Mouse (Mus musculus) duodenum, adult 2 months (tissue): ENCODE data around the gene 2200002D01Rik. TPM values are rescaled to one million over a fixed set of nuclear protein-coding genes. Genes with fewer than 3 reads are reported as not detected.

Source experiments
- polyA plus RNA-seq: library from polyadenylated mRNA; depleted of rRNA; stranded (reverse); fragments of >200 nt; gene quantifications from 2 replicates; pipeline ENCODE4 v1.2.3, GENCODE M21; 2012; ENCODE audit warnings: low replicate concordance; rRNA removed

2200002D01Rik gene
- polyA plus RNA-seq, result 437 and 814 TPM in 2 replicates

DNA sequence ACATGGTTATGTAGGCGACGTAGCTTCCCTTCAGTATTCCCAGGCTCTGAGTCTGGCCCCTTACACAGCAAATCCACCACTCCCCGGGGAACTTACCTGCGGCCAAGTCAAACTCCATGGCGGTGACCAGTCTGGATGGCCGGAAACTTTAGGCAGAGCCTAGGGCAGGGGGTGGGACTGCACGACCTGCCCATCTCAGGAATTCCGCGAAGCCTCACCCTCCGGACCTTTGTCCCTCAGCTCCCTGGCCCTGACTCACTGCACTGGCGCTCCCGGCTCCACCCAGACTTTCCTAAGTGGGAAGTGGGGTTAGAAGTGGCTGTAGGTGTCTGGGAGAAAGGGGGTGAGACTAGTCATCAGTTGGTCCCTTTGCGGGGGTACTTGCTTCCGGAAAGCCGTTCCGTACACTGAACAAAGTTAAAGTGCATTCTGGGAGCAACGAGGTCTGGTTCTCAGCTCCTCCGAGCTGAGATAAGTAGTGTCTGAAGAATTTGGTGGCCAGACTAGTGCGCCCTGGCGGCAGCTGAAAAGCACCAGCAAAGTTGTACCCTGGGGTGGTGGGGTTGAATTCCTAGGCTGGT is at the start of gene 2200002D01Rik:
Gene 2200002D01Rik (minus strand): TSS at position 206 of the 581 bp plus-strand sequence.

DNA sequence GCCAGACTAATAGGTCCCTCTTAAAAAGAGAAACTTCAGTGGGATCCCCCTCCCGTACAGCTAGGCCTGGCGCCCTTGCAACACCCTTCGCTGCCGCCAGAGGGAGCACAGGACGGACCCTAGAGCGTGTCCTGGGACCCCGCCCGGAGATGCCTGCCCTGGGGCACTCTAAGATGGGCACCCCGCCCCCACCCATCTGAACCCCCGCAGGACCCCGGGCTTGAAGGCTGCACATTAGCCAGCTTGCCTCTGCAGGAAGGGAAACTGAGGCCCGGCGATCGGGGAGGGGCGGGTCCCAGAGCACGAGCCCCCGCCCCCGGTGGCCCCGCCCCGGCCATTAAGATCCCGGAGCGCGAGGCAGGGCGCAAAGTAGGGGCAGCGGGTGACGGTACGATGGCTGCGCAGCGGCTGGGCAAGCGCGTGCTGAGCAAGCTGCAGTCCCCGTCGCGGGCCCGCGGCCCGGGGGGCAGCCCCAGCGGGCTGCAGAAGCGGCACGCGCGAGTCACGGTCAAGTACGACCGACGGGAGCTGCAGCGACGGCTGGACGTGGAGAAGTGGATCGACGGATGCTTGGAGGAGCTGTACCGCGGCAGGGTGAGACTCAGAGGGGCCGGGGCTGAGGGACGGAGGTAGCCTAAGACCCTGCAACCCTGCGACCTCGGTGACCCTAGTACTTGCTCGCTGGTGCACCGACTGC is 40.8 kb upstream of the 2200002D01Rik start, which contains the start of gene Ppp1r14a:
Gene Ppp1r14a (plus strand): TSS at position 367 of the 697 bp plus-strand sequence.

DNA sequence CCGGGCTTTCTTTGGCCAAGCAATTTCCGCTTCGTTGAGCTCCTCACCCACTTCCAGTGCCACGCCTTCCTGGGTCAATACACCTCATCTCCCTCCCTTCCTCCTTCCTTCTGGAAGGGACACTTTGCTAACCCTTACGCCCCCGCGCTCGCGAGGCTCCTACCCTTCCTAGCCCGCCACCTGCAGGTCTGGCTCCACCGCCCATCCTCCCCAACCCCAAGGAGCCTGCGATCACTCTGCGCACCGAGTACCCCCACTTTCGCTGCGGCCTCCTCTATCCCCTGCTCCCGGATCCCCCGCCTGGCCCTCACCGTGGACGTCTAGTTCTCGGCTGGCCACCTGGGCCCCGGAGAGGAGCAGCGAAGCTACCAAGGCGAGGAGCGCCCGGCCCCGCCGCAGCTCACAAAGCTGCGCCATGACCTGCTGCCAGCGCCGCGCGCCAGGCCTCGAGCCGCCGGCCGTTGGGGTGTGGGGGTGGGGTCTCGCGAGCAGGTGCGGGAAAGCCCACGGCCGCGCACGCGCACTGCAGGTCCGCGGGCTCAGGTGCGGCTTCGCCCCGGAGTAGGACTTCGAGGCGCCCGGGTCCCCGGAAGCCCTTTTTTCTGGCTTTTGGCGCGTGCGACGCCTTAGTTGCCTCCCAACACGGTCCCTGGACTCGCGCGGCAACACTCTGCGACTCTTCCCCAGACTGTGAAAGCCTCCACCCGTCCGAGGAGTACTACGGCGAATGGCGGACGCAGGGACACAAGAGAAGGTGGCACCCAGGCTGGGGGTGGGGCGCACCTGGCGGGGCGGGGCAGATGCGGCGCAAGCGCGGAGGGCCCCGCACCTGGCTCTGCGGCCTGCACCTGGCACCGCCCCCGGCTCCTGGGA is 33.2 kb upstream of the 2200002D01Rik start, which contains the start of gene Spint2:
Gene Spint2 (minus strand): TSS at position 712 of the 873 bp plus-strand sequence.

DNA sequence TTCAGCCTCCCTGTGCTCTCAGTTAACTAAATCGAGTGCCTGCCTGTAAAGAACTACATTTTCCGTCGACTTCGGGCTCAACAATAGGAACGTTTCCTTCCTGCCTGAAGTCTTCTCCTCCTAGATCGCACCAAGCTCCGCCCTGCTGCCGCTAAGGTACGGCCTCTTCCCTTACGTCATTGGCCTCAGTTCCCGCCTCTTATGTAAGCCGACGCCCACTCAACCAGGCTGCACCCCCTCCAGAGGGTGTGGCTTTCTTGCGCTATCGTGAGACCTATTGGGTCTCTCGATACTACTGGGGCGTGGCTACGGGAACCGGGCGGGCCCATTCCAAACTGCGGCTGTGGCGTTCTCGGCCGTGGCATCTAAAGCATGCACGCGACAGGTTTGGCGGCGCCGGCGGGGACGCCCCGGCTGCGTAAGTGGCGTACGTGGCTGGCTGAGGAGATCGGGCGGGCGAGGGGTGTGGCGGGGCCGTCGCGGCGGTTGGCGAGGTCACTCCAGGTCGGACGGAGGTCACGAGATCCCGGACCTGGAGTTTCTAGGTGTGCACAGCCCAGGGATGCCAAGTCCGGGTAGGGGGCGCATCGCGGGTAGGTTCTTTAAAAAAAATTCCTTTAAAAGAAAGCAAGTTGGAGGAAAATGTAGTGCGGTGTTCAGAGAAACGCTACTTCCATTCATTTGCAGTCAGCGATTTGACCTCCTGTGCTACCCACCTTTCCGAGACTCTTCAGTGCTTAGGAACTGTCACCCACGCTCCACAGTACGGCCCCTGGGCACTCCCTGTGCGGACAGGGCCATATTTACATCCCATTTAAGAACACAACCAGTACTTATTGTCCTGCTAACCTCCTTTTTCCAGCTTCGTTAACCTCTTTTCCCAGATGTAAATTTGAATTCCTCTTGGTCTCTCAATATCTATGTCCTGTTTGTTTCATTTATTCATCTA is 10.0 kb downstream of the 2200002D01Rik start, which contains the start of gene Yif1b:
Gene Yif1b (plus strand): TSS at position 311 of the 949 bp plus-strand sequence.

DNA sequence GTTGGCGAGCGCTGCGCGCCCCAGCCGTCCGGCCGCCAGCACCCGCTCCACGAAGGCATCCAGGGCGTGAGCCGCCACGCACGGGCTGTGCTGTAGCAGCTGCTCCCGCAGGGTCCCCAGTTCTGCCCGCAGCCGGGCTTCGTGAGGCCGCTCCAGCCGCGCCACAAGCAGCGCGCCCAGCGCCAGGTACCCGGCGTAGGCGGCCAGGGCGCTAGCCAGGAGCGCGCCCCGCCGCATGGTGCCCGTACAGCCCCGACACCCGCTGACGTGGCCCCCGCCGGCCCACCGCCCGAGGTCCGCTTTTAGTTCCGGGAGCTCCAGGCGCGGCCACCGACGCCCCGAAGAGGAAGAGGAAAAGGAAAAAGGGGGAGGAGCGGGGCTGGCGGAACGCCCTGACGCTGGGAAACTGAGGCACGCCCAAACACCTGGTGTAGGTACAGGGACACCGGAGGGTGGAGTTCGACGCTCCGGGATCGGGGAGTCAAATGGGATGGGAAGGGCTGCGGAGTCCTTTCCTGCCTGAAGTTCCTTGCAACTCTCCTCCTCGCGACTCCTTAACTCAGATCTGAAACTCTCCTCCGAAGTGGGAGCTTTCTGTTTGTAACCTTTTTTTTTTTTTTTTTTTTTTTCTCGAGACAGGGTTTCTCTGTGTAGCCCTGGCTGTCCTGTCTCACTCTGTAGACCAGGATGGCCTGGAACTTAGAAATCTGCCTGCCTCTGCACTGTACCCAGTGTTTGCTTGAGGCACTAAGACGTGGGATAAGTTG is 15.8 kb downstream of the 2200002D01Rik start, which contains the start of gene Kcnk6:
Gene Kcnk6 (minus strand): TSS at position 269 of the 767 bp plus-strand sequence.

DNA sequence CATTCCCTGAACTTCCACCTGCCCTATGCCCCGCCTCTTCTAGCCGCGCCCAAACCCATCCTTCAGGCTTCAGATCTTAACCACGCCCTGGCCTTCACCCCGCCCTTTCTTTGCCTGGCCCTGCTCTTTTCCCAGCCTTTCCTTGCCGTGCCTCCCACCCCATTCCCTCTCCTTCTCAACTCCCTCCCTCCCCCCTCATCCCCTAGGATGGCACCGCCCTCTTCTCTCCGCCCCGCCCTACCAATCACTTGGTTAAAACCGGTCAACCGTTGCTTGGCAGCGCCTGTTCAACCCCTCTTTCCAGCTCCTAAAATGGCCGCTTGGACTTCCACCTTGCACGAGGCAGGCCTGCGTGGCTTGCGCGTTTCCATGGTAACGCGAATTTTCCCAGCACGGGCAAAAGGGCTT is 34.6 kb downstream of the 2200002D01Rik start, which contains the start of gene Catsperg1:
Gene Catsperg1 (minus strand): TSS at position 361 of the 408 bp plus-strand sequence.

Other genes with a start within 250 kb of the 2200002D01Rik start
- gene Ryr1, start 123.3 kb downstream of the 2200002D01Rik start, polyA plus RNA-seq, result under 0.01 and 0.05 TPM in 2 replicates
- 3.5 and 4.2 TPM in 2 replicates for gene Rasgrp4, start 113.6 kb downstream of the 2200002D01Rik start, polyA plus RNA-seq
- 135 and 295 TPM in 2 replicates for gene Fam98c, start 92.2 kb downstream of the 2200002D01Rik start, polyA plus RNA-seq
- gene Ggn, start 78.3 kb downstream of the 2200002D01Rik start, polyA plus RNA-seq, result 0.97 and 1.5 TPM in 2 replicates
- 1.1 and 2.2 TPM in 2 replicates for gene Spred3, start 78.1 kb downstream of the 2200002D01Rik start, polyA plus RNA-seq
- gene Psmd8, start 67.8 kb downstream of the 2200002D01Rik start, polyA plus RNA-seq, result 80.4 and 112 TPM in 2 replicates
- gene Catsperg1, start 34.4 kb downstream of the 2200002D01Rik start, polyA plus RNA-seq, result 0.19 and 0.48 TPM in 2 replicates
- gene Kcnk6, start 16.0 kb downstream of the 2200002D01Rik start, polyA plus RNA-seq, result 22.4 and 52.7 TPM in 2 replicates
- gene Yif1b, start 10.1 kb downstream of the 2200002D01Rik start, polyA plus RNA-seq, result 56.6 and 58.6 TPM in 2 replicates
- gene Spint2, start 33.4 kb upstream of the 2200002D01Rik start, polyA plus RNA-seq, result 764 and 2,886 TPM in 2 replicates
- 21.4 and 39.1 TPM in 2 replicates for gene Ppp1r14a, start 40.8 kb upstream of the 2200002D01Rik start, polyA plus RNA-seq
- gene Dpf1, start 55.5 kb upstream of the 2200002D01Rik start, polyA plus RNA-seq, result 0.48 and 2.4 TPM in 2 replicates